Mouse (Mus musculus) embryonic fibroblast, embryonic 13.5 days (primary cell): Measurements from ENCODE around the gene Fermt1. TPM values are rescaled to one million over a fixed set of nuclear protein-coding genes. Genes with fewer than 3 reads are reported as not detected.

ENCODE experiments used
- H3K27ac ChIP-seq: 2 replicates; pipeline ENCODE4 v1.5.1; 2012; ENCODE audit warnings: low read length, control low read depth, inconsistent platforms; ENCODE audit not compliant: insufficient read depth
- H3K4me1 ChIP-seq: 2 replicates; pipeline ENCODE4 v1.6.1; 2011; ENCODE audit warnings: low read length; ENCODE audit not compliant: control insufficient read depth, insufficient read depth
- H3K4me3 ChIP-seq: 2 replicates; pipeline ENCODE4 v1.5.1; 2011; ENCODE audit warnings: mild to moderate bottlenecking, control low read depth, low read length; ENCODE audit not compliant: insufficient read depth
- CTCF ChIP-seq: IDR thresholded peaks from 2 replicates; pipeline ENCODE4 v1.5.1; 2011; ENCODE audit warnings: mild to moderate bottlenecking, control low read depth, low read length, moderate library complexity, borderline replicate concordance; ENCODE audit not compliant: insufficient read depth
- POLR2A ChIP-seq: IDR thresholded peaks from 2 replicates; pipeline ENCODE4 v1.6.1; 2011; ENCODE audit warnings: low read depth, mild to moderate bottlenecking, control low read depth, low read length, moderate library complexity
- polyA plus RNA-seq: library from polyadenylated mRNA; stranded (reverse); fragments of >200 nt; gene quantifications from 2 replicates; pipeline ENCODE4 v1.2.4, GENCODE M21; 2011; ENCODE audit warnings: low read depth; ENCODE audit not compliant: missing spikeins, insufficient read length

The Fermt1 gene
- polyA plus RNA-seq, 1 experiment: not detected

GRCm38 (mm10) chr2:132885312-132885711, 60.4 kb downstream of the Fermt1 start:
- TF ChIP-seq CTCF (no peak), POLR2A (no peak)
- no peak overlapping the region for H3K27ac ChIP-seq

GRCm38 (mm10) chr2:132884303-132884967, 61.3 kb downstream of the Fermt1 start:
- TF ChIP-seq POLR2A (no peak), CTCF (no peak)
- H3K4me3 ChIP-seq: no peak overlapping the region
- no peaks in the 10 kb centered on the region for H3K4me1 ChIP-seq
- no peak overlapping the region for H3K27ac ChIP-seq

More at GRCm38 (mm10) chr2:132885312-132885711, 60.4 kb downstream of the Fermt1 start:
- H3K4me3 ChIP-seq: no peak overlapping the region
- H3K4me1 ChIP-seq: no peaks in the 10 kb centered on the region

GRCm38 (mm10) chr2:132880844-132881645, 64.7 kb downstream of the Fermt1 start, which contains the start of gene Lrrn4:
TSS of gene Lrrn4 (minus strand) at chr2:132880891.
- TF ChIP-seq CTCF (no peak), POLR2A (no peak)

GRCm38 (mm10) chr2:132879261-132880044, 66.3 kb downstream of the Fermt1 start:
- Histone ChIP-seq H3K4me1 (0 out of 2 replicates have a peak, but pooled peaks cover 2% of the 10 kb centered on the region), H3K4me3 (peak overlapping the region; percentile 33), H3K27ac (no peak overlapping the region)
- no peak for TF ChIP-seq POLR2A
- no peak for TF ChIP-seq CTCF

More at GRCm38 (mm10) chr2:132880844-132881645, 64.7 kb downstream of the Fermt1 start, which contains the start of gene Lrrn4:
- 0 out of 2 replicates have a peak, but pooled peaks cover 2% of the 10 kb centered on the region for H3K4me1 ChIP-seq
- peak within 1 kb of the TSS; percentile 33; the same call in 1 of the 2 replicates for H3K4me3 ChIP-seq
- no peak within 1 kb of the TSS for H3K27ac ChIP-seq

DNA sequence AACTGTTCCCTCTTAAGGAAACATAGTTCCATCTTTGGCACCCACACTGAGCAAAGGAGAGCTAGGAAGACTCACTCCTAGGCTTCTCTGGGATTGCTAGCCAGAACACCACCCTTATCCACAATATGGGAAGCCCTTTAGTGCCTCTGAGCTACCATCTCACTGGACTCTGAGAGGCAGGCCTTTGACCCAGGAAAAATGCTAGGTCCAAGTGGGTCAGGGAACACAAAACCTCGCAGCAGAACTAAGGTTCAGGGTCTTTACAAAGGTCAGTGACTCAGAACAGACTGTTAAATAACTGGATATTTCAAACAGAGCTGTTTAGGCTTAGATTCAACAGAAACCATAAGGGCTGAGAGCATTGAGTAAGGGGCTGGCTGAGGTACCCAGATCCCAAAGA, 68.7 kb downstream of the Fermt1 start:
- H3K4me1 ChIP-seq: 0 out of 2 replicates have a peak, but pooled peaks cover 2% of the 10 kb centered on the region
- H3K4me3 ChIP-seq: no peak overlapping the region
- TF ChIP-seq POLR2A (no peak), CTCF (no peak)
- no peak overlapping the region for H3K27ac ChIP-seq

DNA sequence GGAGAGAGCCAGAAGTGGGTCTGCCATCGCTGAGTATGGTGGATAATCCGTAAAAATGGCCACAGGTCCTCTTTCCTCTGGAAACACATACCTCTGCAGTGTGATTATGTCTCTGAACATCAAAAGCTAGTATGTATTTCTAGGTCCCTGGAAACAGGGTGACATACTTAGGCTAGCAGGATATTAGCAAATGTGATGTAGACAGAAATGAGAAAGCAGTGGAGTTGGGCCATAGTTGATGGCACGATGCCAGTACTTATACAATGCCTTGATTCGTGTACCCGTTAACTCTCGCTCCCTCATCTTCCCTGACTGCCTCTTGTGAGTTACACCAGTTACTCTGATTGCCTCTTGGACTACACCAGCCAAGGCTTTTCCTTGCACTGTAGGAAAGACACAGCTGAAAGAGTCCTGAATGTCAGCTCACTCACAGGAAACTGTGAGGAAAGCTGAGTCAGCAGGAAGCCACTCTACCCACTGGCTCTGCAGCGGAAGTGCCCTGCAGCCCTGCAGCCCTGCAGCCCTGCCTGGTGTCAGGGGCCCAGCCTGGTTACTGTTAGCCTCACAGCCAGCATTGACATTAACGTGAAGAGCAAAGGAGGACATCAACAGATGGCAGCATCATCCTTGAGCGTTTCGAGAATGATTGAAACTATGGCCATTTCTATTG, 71.9 kb downstream of the Fermt1 start:
- Histone ChIP-seq H3K4me1 (0 out of 2 replicates have a peak, but pooled peaks cover 1% of the 10 kb centered on the region), H3K4me3 (no peak overlapping the region), H3K27ac (no peak overlapping the region)
- no peak for TF ChIP-seq POLR2A
- no peak for TF ChIP-seq CTCF

- Histone ChIP-seq H3K27ac (no peak overlapping the region), H3K4me1 (no peaks in the 10 kb centered on the region), H3K4me3 (no peak overlapping the region)
- TF ChIP-seq CTCF: no peak
- no peak for TF ChIP-seq POLR2A
These were observed 74.0 kb downstream of the Fermt1 start for GRCm38 (mm10) chr2:132871663-132872062.

DNA sequence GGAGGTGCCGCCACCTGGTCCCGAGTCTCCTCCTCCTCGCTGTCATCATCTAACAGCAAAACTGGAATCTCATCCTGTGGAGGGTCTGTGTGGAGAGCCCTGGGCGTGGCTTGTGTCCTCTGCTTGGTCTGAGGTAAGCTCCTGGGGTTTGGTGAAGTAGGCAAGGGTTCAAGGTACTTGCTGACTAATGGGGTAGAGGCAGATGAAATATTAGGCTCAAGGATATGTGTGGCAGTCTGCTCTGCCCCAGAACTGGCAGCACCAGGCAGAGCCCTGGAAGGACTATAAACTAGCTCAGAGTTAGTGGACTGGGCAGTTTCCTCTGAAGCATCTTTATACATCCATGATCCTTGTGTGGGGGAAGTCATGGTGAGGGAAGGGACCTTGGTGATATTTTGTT, 75.4 kb downstream of the Fermt1 start:
- TF ChIP-seq CTCF: no peak
- no peak for TF ChIP-seq POLR2A
- Histone ChIP-seq H3K4me3 (no peak overlapping the region), H3K27ac (no peak overlapping the region), H3K4me1 (no peaks in the 10 kb centered on the region)

DNA sequence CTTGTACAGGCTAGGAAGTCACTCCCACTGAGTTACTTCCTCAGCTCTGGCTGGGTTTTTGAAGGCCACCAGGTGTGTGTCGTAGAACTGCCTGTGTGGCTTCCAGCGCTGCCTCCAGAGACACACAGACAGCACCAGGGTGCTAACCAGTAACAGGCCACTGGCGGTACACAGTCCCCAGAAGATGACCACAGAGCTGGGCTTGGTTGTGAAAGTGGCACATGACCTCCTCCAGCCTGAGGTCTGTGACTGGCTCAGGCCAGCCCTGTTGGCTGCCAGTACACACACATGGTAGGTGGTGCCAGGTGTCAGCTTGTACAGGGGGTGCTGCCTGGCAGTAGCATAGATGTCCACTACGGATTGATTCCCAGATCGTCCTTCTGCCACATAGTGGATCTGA, 76.0 kb downstream of the Fermt1 start:
- no peak overlapping the region for H3K4me3 ChIP-seq
- H3K4me1 ChIP-seq: no peaks in the 10 kb centered on the region
- H3K27ac ChIP-seq: no peak overlapping the region
- no peak for TF ChIP-seq POLR2A
- TF ChIP-seq CTCF: no peak
